Mouse (Mus musculus): ENCODE measurements around the gene Fads3. TPM values are rescaled to one million over a fixed set of nuclear protein-coding genes. Genes with fewer than 3 reads are reported as not detected.

Fads3 gene
- 10.0 and 20.0 TPM in 2 replicates for polyA plus RNA-seq (2015; fragmentation: Nextera tagmentation; extraction: Ambion mirVana)

GRCm38 (mm10) chr19:10041388-10042148 lies at the start of gene Fads3:
TSS of gene Fads3 (plus strand) at chr19:10041569.

GRCm38 (mm10) chr19:10001206-10001969 lies 40.0 kb upstream of the Fads3 start, which contains the start of the genes Best1 and Rab3il1:
TSS of gene Best1 (minus strand) at chr19:10001633.
TSS of gene Rab3il1 (plus strand) at chr19:10001669.

GRCm38 (mm10) chr19:10101341-10102053 lies 60.1 kb downstream of the Fads3 start, which contains the start of gene Fads2:
TSS of gene Fads2 (minus strand) at chr19:10101746.

Other genes with a start within 250 kb of the Fads3 start
- not detected in 2 replicates for gene Scgb2a2, start 194.0 kb upstream of the Fads3 start, polyA plus RNA-seq (2015; fragmentation: Nextera tagmentation; extraction: Ambion mirVana)
- gene Incenp, start 142.0 kb upstream of the Fads3 start, polyA plus RNA-seq (2015; fragmentation: Nextera tagmentation; extraction: Ambion mirVana) = 25.8 and 28.0 TPM in 2 replicates
- 2,773 and 3,684 TPM in 2 replicates for gene Fth1, start 61.0 kb upstream of the Fads3 start, polyA plus RNA-seq (2015; fragmentation: Nextera tagmentation; extraction: Ambion mirVana)
- 1.3 and 2.2 TPM in 2 replicates for gene Best1, start 39.9 kb upstream of the Fads3 start, polyA plus RNA-seq (2015; fragmentation: Nextera tagmentation; extraction: Ambion mirVana)
- gene Rab3il1, start 39.9 kb upstream of the Fads3 start, polyA plus RNA-seq (2015; fragmentation: Nextera tagmentation; extraction: Ambion mirVana) = 25.0 and 25.9 TPM in 2 replicates
- 160 and 345 TPM in 2 replicates for gene Fads2, start 60.2 kb downstream of the Fads3 start, polyA plus RNA-seq (2015; fragmentation: Nextera tagmentation; extraction: Ambion mirVana)
- gene Fads1, start 141.3 kb downstream of the Fads3 start, polyA plus RNA-seq (2015; fragmentation: Nextera tagmentation; extraction: Ambion mirVana) = 81.3 and 126 TPM in 2 replicates
- gene Tmem258, start 162.4 kb downstream of the Fads3 start, polyA plus RNA-seq (2015; fragmentation: Nextera tagmentation; extraction: Ambion mirVana) = 538 and 559 TPM in 2 replicates
- gene Fen1, start 162.6 kb downstream of the Fads3 start, polyA plus RNA-seq (2015; fragmentation: Nextera tagmentation; extraction: Ambion mirVana) = 33.0 and 47.4 TPM in 2 replicates
- 3.1 and 4.0 TPM in 2 replicates for gene Myrf, start 199.2 kb downstream of the Fads3 start, polyA plus RNA-seq (2015; fragmentation: Nextera tagmentation; extraction: Ambion mirVana)

Measured in adrenal gland, postnatal 0 days (tissue).